Mouse (Mus musculus): ENCODE data around the gene Sstr5.

DNA sequence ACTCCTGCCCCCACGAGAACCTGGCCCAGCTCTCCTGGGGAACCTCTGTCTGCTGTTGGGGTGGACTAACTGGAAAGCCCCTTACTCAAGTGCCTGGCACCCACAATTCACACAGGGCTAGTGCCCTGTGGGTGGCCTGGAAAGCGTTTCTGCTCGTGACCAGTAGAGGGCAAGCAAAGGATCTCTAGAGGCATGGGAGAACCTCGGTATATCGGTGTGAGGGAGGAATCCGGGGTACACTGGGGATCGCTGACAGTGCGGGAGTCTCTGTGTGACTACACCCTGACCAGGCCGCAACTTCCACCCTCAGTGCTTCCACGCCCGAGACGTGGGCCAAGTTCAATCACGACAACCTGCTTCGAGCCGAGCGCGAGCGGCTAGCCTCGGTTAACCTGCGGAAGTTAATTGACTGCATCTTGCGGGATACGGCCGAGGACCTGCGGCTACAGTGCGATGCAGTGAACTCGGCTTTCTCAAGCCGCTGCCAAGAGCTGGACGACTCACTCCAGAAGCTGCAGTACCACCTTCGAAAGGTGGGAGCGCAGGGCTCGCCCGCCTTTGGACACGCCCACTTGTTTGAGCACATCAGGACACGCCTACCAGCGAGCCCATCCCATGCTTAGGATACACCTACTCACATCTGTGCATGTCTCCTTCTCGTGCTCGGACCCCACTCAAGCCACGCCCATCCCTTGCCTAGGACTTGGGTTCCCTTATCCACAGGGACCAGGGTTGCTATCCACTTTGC lies 22.6 kb downstream of the Sstr5 start:
- TF ChIP-seq POLR2A (IDR thresholded peaks at IDR 0.05; ENCODE audit: insufficient read length, low read depth) (no peak), MAX (IDR thresholded peaks at IDR 0.05; ENCODE audit: low read depth) (no peak), USF1 (IDR thresholded peaks at IDR 0.05; ENCODE audit: low read depth) (no peak), CEBPB (IDR thresholded peaks at IDR 0.05; ENCODE audit: insufficient read depth, poor library complexity, severe bottlenecking) (no peak), TCF12 (IDR thresholded peaks at IDR 0.05; ENCODE audit: insufficient read depth, poor library complexity, severe bottlenecking) (no peak), SRF (IDR thresholded peaks at IDR 0.05; ENCODE audit: control insufficient read depth, insufficient read length, low read depth) (no peak), TCF3 (IDR thresholded peaks at IDR 0.05; ENCODE audit: insufficient read length, low read depth) (no peak), E2F4 (IDR thresholded peaks at IDR 0.05; ENCODE audit: insufficient read depth) (no peak)
